Mouse (Mus musculus) embryonic facial prominence, embryonic 14.5 days (tissue): ENCODE results near the gene Ms4a8a. TPM values are rescaled to one million over a fixed set of nuclear protein-coding genes. Genes with fewer than 3 reads are reported as not detected.
A peak's percentile ranks its signal among the peaks of the same experiment; 100 is the strongest.

Source experiments
- ATAC-seq: fragments of 200-750 bp; cut with Nextera tagmentation; 2 replicates; pipeline ENCODE4 v1.8.0; 2017; ENCODE audit warnings: low read depth, moderate number of reproducible peaks, moderate TSS enrichment
- DNase-seq: peaks from one replicate; pipeline ENCODE4 v3.0.0-alpha.2; 2015; ENCODE audit warnings: low spot score
- H3K27ac ChIP-seq: fragments of 300-500 bp; sonication (generic); replicated peaks from 2 replicates; pipeline ENCODE4 v1.5.1; 2014; ENCODE audit warnings: low read depth, mild to moderate bottlenecking, low read length, moderate library complexity
- H3K27me3 ChIP-seq: fragments of 300-500 bp; sonication (generic); replicated peaks from 2 replicates; pipeline ENCODE4 v1.6.1; 2014; ENCODE audit warnings: low read length; ENCODE audit not compliant: control insufficient read depth, insufficient read depth
- H3K36me3 ChIP-seq: fragments of 300-500 bp; sonication (generic); 2 replicates; pipeline ENCODE4 v1.6.1; 2014; ENCODE audit warnings: low read length, mixed read lengths; ENCODE audit not compliant: control insufficient read depth, insufficient read depth
- H3K4me1 ChIP-seq: fragments of 300-500 bp; sonication (generic); 2 replicates; pipeline ENCODE4 v1.6.1; 2014; ENCODE audit warnings: antibody characterized with exemption, low read length; ENCODE audit not compliant: control insufficient read depth, insufficient read depth
- H3K4me2 ChIP-seq: fragments of 300-500 bp; sonication (generic); 2 replicates; pipeline ENCODE4 v1.6.1; 2014; ENCODE audit warnings: low read depth, mild to moderate bottlenecking, low read length, moderate library complexity, mixed read lengths
- H3K4me3 ChIP-seq: fragments of 300-500 bp; sonication (generic); 2 replicates; pipeline ENCODE4 v1.5.1; 2014; ENCODE audit warnings: low read depth, mild to moderate bottlenecking, low read length
- H3K9ac ChIP-seq: fragments of 300-500 bp; sonication (generic); 2 replicates; pipeline ENCODE4 v1.6.1; 2014; ENCODE audit warnings: low read depth, mild to moderate bottlenecking, low read length, moderate library complexity, mixed read lengths
- H3K9me3 ChIP-seq: fragments of 300-500 bp; sonication (generic); 2 replicates; pipeline ENCODE4 v1.6.1; 2016; ENCODE audit warnings: low read length; ENCODE audit not compliant: control insufficient read depth
- WGBS: fragments of 180-500 bp; shearing (Covaris S2); extraction: QIAGEN DNeasy Blood & Tissue Kit; methylation state at CpG from one replicate; pipeline ENCODE4 v1.1.7; 2014; 5-methylcytosine and 5-hydroxymethylcytosine counted together
- polyA plus RNA-seq: library from polyadenylated mRNA; unstranded; fragments of >200 nt; fragmentation: Nextera tagmentation; extraction: Ambion mirVana; gene quantifications from 2 replicates; pipeline ENCODE4 v1.2.1, GENCODE M21; 2014

Gene Ms4a8a
- polyA plus RNA-seq, 1 experiment from 2014 or later: not detected

GRCm38 (mm10) chr19:11048009-11048408, 32.9 kb downstream of the Ms4a8a start:
- H3K9me3 ChIP-seq: no peaks in the 10 kb centered on the region
- H3K4me1 ChIP-seq: no peaks in the 10 kb centered on the region
- no peak overlapping the region for H3K27ac ChIP-seq
- no peak overlapping the region for H3K9ac ChIP-seq
- H3K4me3 ChIP-seq: no peak overlapping the region
- H3K36me3 ChIP-seq: no peaks in the 10 kb centered on the region
- 77% methylated on average over 6 of the region's 6 CpGs for WGBS
- H3K27me3 ChIP-seq: no peaks in the 10 kb centered on the region
- no peak overlapping the region for H3K4me2 ChIP-seq
- no peak for ATAC-seq
- no peak for DNase-seq

DNA sequence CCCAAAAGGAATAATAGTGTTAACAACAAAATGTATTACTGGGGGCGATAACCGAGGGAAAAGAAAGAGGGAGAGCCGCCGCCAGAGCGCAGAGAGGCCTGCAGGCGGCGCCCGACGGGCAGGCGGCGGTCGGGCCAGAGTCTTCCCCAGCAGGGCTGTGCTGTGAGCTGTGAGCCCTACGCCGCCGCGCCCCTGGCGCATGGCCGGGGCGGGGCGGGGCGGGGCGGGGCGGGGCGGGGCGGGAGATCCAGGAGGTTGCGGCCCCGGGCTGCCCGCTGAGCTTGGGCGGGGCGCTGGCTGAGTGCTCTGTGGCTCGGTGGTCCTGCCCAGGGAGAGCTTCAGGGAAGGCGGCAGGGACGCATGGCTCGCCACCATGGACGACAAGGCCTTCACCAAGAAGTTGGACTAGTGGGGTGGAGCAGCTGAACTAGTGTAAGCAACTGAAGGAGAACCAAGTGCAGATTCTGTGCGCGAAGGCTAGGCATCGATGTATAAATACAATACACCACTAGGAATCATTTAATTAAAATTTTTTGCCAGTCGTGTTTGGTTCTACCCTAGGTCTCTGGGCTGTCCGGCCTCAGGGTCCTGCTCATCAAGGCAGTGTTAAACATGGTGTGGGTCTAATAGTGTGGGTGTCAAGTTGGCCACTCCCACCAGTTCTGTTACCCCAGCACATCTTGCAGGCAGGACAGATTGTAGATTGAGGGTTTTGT, 35.7 kb downstream of the Ms4a8a start:
- no peak overlapping the region for H3K27ac ChIP-seq
- H3K4me1 ChIP-seq: no peaks in the 10 kb centered on the region
- H3K36me3 ChIP-seq: no peaks in the 10 kb centered on the region
- WGBS: 8% methylated on average over 26 of the region's 40 CpGs
- no peaks in the 10 kb centered on the region for H3K9me3 ChIP-seq
- H3K27me3 ChIP-seq: no peaks in the 10 kb centered on the region
- H3K9ac ChIP-seq: peak overlapping the region; percentile 45
- DNase-seq: peak; percentile 73
- ATAC-seq: peak; percentile 99
- H3K4me3 ChIP-seq: peak overlapping the region; percentile 34
- peak overlapping the region; percentile 57 for H3K4me2 ChIP-seq

GRCm38 (mm10) chr19:11044671-11044995, 36.3 kb downstream of the Ms4a8a start:
- Histone ChIP-seq H3K4me2 (peak overlapping the region; percentile 57), H3K4me3 (peak overlapping the region; percentile 34), H3K9me3 (no peaks in the 10 kb centered on the region), H3K9ac (peak overlapping the region; percentile 45), H3K36me3 (no peaks in the 10 kb centered on the region), H3K27me3 (no peaks in the 10 kb centered on the region), H3K4me1 (no peaks in the 10 kb centered on the region), H3K27ac (no peak overlapping the region)
- ATAC-seq (no peak; the same call in 1 of the 2 replicates), DNase-seq (no peak)
- WGBS: 15% methylated on average over 5 of the region's 5 CpGs

GRCm38 (mm10) chr19:11037570-11037969, 43.3 kb downstream of the Ms4a8a start:
- Histone ChIP-seq H3K27ac (no peak overlapping the region), H3K9me3 (no peaks in the 10 kb centered on the region), H3K9ac (no peak overlapping the region), H3K4me1 (no peaks in the 10 kb centered on the region), H3K36me3 (no peaks in the 10 kb centered on the region), H3K4me3 (no peak overlapping the region), H3K27me3 (no peaks in the 10 kb centered on the region), H3K4me2 (no peak overlapping the region)
- DNase-seq (no peak), ATAC-seq (no peak)

DNA sequence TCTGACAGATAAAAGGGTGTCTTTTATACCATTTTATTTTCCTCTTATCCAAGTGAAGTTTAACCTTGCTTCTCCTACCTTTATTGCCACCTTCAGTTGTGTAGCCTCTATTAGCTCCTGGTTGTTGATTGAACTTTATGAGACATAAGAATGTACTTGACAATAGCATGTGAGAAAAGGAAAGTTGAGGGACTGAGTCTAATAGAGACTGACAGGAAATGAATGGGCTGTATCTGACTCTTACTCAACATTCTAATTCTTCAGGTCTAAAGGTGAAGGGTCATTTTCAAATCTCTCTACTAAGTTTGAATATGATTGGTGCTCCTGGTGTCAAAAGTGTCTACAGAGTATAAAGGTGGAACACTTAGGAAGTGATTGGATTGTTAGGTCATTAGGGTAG, 58.5 kb downstream of the Ms4a8a start:
- no peak overlapping the region for H3K4me3 ChIP-seq
- H3K9ac ChIP-seq: no peak overlapping the region
- no peaks in the 10 kb centered on the region for H3K4me1 ChIP-seq
- H3K27ac ChIP-seq: no peak overlapping the region
- no peaks in the 10 kb centered on the region for H3K9me3 ChIP-seq
- DNase-seq: no peak
- H3K27me3 ChIP-seq: no peaks in the 10 kb centered on the region
- H3K36me3 ChIP-seq: no peaks in the 10 kb centered on the region
- no peak for ATAC-seq
- H3K4me2 ChIP-seq: no peak overlapping the region

DNA sequence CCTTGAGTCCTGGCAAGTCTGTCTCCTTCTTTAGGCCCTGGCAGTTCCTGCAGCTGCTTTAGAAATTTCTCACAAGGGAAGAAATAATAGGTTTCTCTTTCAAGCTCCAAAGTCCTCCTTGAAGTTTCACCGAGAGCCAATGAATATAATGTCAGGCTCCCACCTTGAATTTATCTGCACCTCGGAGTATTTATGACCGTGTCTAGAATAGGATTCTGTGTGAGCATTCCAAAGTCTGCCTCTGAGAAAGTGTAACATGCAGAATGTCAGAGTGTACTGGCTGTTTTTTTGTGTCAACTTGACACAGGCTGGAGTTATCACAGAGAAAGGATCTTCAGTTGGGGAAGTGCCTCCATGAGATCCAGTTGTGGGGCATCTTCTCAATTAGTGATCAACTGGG, 63.0 kb downstream of the Ms4a8a start, which contains the start of gene Ms4a18:
Ms4a18 (minus strand) TSS at position 141 of the 400 bp plus-strand sequence.
- no peak for DNase-seq
- ATAC-seq: no peak
- Histone ChIP-seq H3K4me3 (no peak within 1 kb of the TSS), H3K9me3 (no peaks in the 10 kb centered on the region), H3K36me3 (no peaks in the 10 kb centered on the region), H3K4me2 (no peak within 1 kb of the TSS), H3K27me3 (no peaks in the 10 kb centered on the region), H3K4me1 (no peaks in the 10 kb centered on the region), H3K9ac (no peak within 1 kb of the TSS), H3K27ac (no peak within 1 kb of the TSS)
- WGBS: 88% methylated on average over 3 of the region's 3 CpGs

Other genes starting within 250 kb of the Ms4a8a start
- 0.84 and 1.3 TPM in 2 replicates for gene Slc15a3, start 241.4 kb downstream of the Ms4a8a start, polyA plus RNA-seq
- 58.5 and 67.8 TPM in 2 replicates for gene Tmem132a, start 211.2 kb downstream of the Ms4a8a start, polyA plus RNA-seq
- 131 and 137 TPM in 2 replicates for gene Tmem109, start 199.1 kb downstream of the Ms4a8a start, polyA plus RNA-seq
- 41.9 and 46.1 TPM in 2 replicates for gene Prpf19, start 185.9 kb downstream of the Ms4a8a start, polyA plus RNA-seq
- 0.17 TPM in 1 of 2 replicates, not detected in the other for gene Zp1, start 160.5 kb downstream of the Ms4a8a start, polyA plus RNA-seq
- gene Ptgdr2, start 143.9 kb downstream of the Ms4a8a start, polyA plus RNA-seq: 0.08 and 0.20 TPM in 2 replicates
- 22.4 and 25.2 TPM in 2 replicates for gene Ccdc86, start 131.8 kb downstream of the Ms4a8a start, polyA plus RNA-seq
- 0.53 and 0.89 TPM in 2 replicates for gene Ms4a10, start 106.4 kb downstream of the Ms4a8a start, polyA plus RNA-seq
- not detected in 2 replicates for gene Ms4a15, start 87.9 kb downstream of the Ms4a8a start, polyA plus RNA-seq
- gene Ms4a18, start 63.1 kb downstream of the Ms4a8a start, polyA plus RNA-seq: not detected in 2 replicates
- not detected in 2 replicates for gene 1700017D01Rik, start 49.8 kb upstream of the Ms4a8a start, polyA plus RNA-seq
- not detected in 2 replicates for gene 1700025F22Rik, start 84.2 kb upstream of the Ms4a8a start, polyA plus RNA-seq
- not detected in 2 replicates for gene Ms4a13, start 115.6 kb upstream of the Ms4a8a start, polyA plus RNA-seq
- gene Ms4a12, start 151.3 kb upstream of the Ms4a8a start, polyA plus RNA-seq: not detected in 2 replicates
- not detected in 2 replicates for gene Ms4a1, start 185.1 kb upstream of the Ms4a8a start, polyA plus RNA-seq
- gene Ms4a5, start 202.8 kb upstream of the Ms4a8a start, polyA plus RNA-seq: not detected in 2 replicates
- 0.08 and 0.37 TPM in 2 replicates for gene Ms4a14, start 233.4 kb upstream of the Ms4a8a start, polyA plus RNA-seq